Mouse (Mus musculus) E14TG2a.4 (cell line): ENCODE data around the gene Rfpl4.
A peak's percentile ranks its signal among the peaks of the same experiment; 100 is the strongest.
"Not testable (repeated sequence)": the region's sequence is repeated elsewhere in the genome, so short reads cannot be mapped to it uniquely, and the experiment has no call there.

Experiments
- H3K27me3 ChIP-seq: 2 replicates; pipeline ENCODE4 v1.6.1; 2014; ENCODE audit warnings: low read length, control low read depth; ENCODE audit not compliant: insufficient read depth
- H3K36me3 ChIP-seq: 2 replicates; pipeline ENCODE4 v1.6.1; 2014; ENCODE audit warnings: low read length, control low read depth; ENCODE audit not compliant: insufficient read depth
- H3K4me1 ChIP-seq: replicated peaks from 2 replicates; pipeline ENCODE4 v1.6.1; 2014; ENCODE audit warnings: low read depth, low read length, control low read depth
- H3K4me3 ChIP-seq: replicated peaks from 2 replicates; pipeline ENCODE4 v1.5.1; 2014; ENCODE audit warnings: mild to moderate bottlenecking, low read length
- H3K9me3 ChIP-seq: 2 replicates; pipeline ENCODE4 v1.6.1; 2014; ENCODE audit warnings: low read length, control low read depth
- CTCF ChIP-seq: conservative IDR thresholded peaks from 2 replicates; pipeline ENCODE4 v1.5.1; 2014; ENCODE audit warnings: low read length
- NANOG ChIP-seq: IDR thresholded peaks from 2 replicates; pipeline ENCODE4 v1.6.1; 2014; ENCODE audit warnings: borderline replicate concordance, low read length, mixed read lengths
- POU5F1 ChIP-seq: IDR thresholded peaks from 2 replicates; pipeline ENCODE4 v1.6.1; 2014; ENCODE audit warnings: low read length, borderline replicate concordance

The Rfpl4 gene

DNA sequence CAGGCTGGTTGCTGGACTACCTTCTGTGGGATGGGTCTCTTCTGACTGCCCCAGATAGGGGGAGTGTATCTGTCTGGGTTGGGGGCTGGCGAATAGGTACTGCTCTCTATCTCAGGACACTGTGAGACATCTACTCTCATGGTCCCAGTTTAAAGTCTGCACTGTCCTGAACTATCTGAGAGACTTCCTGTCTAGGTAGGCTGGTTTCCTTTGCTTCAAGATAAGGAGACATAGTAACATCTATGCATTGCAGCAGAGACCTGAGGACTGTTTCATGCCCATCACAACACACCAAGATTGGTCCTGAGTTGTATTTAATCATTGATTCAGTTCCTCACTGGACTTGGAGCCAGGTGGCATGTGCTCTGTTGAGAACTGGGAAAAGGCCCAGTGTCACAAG lies 31.2 kb downstream of the Rfpl4 start:
- Histone ChIP-seq H3K9me3 (no peaks in the 10 kb centered on the region), H3K27me3 (no peaks in the 10 kb centered on the region), H3K4me3 (no peak overlapping the region), H3K36me3 (peaks cover 84% of the 10 kb centered on the region), H3K4me1 (peaks cover 56% of the 10 kb centered on the region)
- TF ChIP-seq NANOG (no peak), CTCF (no peak)

DNA sequence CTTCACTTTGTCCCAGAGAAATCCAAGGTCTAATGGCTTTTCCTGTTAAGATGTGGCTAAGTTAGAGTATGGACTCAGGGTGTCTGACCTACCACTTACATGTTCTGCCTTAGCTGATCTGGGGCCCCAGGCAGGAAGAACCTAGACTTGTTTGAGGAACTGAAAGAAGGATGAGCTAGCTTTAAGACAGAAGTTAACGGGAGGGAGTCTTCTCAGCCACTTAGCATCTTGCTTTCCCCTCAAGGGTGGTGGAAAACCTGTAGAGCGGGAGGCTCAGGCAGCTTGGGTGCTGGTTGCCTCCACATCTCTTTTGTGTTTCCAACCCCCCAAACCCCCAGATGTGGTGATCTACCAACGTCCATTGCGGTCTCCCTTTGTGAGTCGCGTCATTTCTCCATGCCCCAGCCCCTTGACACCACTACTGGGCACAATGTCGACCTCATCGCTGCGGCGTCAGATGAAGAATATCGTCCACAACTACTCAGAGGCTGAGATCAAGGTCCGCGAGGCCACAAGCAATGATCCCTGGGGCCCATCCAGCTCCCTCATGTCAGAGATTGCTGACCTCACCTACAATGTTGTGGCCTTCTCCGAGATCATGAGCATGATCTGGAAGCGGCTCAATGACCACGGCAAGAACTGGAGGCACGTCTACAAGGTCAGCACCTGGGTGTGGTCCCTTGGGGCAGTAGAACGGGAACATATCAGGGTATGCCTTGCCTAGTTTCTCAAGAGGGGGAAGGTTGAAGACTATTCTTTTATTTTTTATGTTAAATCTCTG lies 33.2 kb downstream of the Rfpl4 start:
- TF ChIP-seq POU5F1 (no peak), NANOG (no peak), CTCF (no peak)
- Histone ChIP-seq H3K36me3 (peaks cover 73% of the 10 kb centered on the region), H3K9me3 (no peaks in the 10 kb centered on the region), H3K27me3 (no peaks in the 10 kb centered on the region), H3K4me3 (no peak overlapping the region), H3K4me1 (peaks cover 56% of the 10 kb centered on the region)

DNA sequence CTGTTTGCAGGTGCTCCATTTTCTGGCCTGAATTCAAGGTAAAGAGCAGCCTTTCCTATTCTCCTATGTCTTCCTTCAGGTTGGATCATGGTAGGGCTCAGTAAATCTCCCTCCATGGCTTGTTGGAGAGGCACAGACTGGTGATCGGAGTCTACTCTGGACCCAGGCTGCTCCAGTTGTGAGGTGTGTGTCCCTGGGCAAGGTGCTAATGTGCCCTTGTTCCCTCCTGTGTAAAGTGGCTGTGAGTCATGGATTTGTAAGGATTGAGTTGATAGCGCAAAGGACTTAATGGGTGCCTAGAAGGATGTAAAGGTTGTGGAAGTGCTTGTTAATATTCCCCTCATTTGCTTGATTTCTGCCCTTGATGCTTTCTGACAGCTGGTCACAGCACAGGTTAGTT lies 34.8 kb downstream of the Rfpl4 start:
- Histone ChIP-seq H3K36me3 (peaks cover 73% of the 10 kb centered on the region), H3K27me3 (no peaks in the 10 kb centered on the region), H3K4me1 (peaks cover 62% of the 10 kb centered on the region), H3K4me3 (no peak overlapping the region), H3K9me3 (no peaks in the 10 kb centered on the region)
- TF ChIP-seq NANOG (no peak), POU5F1 (no peak), CTCF (no peak)

DNA sequence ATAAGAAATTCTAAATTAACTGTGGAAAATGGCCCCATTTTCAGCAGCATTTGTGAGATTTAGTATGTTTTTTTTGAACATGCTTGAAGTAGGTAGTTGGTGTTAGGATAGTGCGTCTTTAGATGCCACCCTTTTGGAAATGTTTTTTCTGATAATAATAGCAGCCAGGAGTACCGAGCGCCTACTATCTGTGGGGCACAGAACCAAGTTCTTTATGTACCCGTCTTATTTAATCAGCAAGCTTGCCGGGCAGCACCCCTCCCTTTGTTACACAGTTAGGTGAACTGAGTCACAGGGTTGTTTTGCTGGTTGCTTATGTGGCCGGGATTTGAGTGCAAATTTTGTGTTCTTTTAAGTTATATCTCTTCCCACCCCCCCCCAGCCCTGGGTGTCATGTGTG lies 35.5 kb downstream of the Rfpl4 start:
- Histone ChIP-seq H3K4me3 (peak overlapping the region; percentile 98), H3K36me3 (peaks cover 73% of the 10 kb centered on the region), H3K27me3 (no peaks in the 10 kb centered on the region), H3K4me1 (peaks cover 68% of the 10 kb centered on the region), H3K9me3 (no peaks in the 10 kb centered on the region)
- TF ChIP-seq CTCF (no peak), NANOG (no peak), POU5F1 (no peak)

DNA sequence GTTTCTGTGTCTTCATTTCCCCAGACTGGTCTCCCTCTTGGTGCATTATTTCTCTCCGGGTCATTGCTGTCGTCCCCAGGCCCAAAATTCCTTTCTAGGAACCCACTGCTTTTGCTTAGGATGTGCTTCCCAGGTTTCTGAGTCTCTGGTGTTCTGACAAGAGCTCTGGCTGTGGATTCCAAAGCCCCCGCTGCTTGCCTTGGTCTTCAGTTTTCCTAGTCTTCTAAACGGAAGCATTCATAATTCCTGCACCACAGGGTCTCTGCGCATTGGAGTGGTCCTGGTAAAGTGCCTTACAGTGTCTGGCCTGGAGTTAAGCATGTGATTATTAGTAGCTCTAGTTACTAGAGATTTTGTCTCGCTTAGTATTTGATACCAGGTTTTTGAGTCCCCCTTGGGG lies 35.9 kb downstream of the Rfpl4 start:
- TF ChIP-seq POU5F1 (no peak), NANOG (no peak), CTCF (no peak)
- H3K27me3 ChIP-seq: no peaks in the 10 kb centered on the region
- H3K9me3 ChIP-seq: no peaks in the 10 kb centered on the region
- H3K36me3 ChIP-seq: peaks cover 72% of the 10 kb centered on the region
- peak overlapping the region; percentile 98 for H3K4me3 ChIP-seq
- peaks cover 71% of the 10 kb centered on the region for H3K4me1 ChIP-seq

DNA sequence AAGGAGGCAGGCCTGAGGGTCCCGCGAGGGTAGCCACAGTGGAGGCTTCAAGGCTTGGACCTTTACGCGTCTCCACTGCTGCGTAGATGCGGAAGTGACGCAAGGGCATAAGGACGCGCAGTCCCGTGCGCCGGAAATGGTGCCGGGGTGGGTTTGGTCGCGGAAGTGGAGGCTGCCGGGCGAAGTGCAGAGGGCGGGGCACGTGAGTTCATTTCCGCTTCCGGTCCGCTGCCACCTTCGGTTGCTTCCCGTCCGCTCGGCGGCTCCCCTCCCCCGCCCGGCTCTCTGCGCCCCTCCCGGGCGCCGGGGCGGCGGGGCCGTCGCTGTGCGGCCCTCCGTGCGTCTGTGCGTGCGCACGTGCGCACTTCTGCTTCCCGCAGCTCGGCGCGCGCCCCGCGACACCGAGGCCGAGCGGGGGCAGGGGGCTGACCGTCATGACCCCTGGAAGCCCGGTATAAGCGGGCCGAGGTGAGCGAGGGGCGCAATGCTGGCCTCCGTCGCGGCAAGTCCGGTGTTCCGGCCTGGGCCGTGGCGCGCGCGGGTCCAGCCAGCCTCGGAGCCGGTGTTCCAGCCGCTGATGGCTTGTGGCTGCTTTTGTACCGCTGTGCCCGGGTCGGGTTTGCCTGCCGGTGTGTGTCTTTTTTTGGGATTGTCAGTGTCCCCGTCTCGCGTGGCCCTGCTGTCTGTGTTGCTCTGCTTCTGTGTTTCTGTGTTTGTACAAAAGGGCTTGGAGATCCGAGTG lies 36.6 kb downstream of the Rfpl4 start, which contains the start of gene Epn1:
Gene Epn1, plus strand, starts transcription at position 226 of the 742 bp plus-strand sequence.
- Histone ChIP-seq H3K36me3 (peaks cover 71% of the 10 kb centered on the region), H3K4me1 (peaks cover 68% of the 10 kb centered on the region), H3K9me3 (no peaks in the 10 kb centered on the region), H3K27me3 (no peaks in the 10 kb centered on the region), H3K4me3 (peak within 1 kb of the TSS; percentile 98)
- TF ChIP-seq NANOG (no peak), CTCF (no peak), POU5F1 (no peak)

DNA sequence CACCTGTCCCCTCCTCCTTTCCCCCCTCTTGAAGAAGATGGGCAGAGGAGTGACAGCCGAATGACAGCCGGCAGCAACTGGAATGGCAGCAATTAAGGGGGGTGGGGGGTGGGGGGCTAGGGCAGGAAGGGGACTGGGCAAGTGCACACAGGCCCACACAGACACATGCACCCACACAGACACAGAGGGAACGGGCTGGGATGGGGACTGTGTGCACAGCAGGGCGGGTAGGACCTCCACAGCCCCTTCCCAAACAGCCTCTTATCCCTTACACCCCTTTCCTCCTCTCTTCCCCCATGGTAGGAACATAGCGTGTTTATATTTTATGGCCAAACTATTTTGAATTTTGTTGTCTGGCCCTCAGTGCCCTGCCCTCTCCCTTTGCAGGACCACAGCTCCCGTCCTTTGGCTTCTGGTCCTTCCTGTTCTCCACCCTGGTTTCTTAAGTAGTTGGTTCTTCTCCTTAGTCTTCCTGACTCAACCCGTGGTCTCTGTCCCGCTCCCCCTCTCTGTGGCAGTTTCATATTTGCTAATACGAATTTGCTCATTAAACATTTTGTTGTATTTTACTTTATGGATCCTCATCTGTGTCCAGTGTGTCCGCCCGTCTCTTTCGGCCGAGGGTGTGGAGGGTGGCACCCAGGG lies 37.3 kb downstream of the Rfpl4 start:
- peaks cover 68% of the 10 kb centered on the region for H3K4me1 ChIP-seq
- peak overlapping the region; percentile 98 for H3K4me3 ChIP-seq

DNA sequence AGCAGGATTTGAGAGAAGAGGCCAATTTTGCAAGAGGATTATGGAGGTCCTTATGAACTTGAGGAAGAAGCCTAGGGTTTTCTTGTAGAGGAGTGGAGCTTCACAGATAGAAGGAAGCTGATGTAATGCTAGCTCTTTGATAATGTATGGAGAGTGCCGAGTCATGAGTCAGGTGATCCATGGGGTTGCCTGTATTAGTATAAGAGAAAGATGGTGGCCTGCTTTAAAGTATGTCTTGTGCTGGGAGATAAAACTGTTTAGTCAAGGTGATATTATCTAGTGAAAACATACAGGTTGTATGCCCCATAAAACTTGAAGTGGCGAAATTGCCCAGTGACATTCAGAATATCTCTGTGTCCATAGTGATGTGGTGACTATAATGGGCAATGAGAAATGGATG lies 39.8 kb downstream of the Rfpl4 start:
- no peaks in the 10 kb centered on the region for H3K27me3 ChIP-seq
- H3K9me3 ChIP-seq: no peaks in the 10 kb centered on the region
- no peak overlapping the region for H3K4me3 ChIP-seq
- H3K36me3 ChIP-seq: peaks cover 73% of the 10 kb centered on the region
- TF ChIP-seq NANOG: no peak
- no peak for TF ChIP-seq POU5F1
- TF ChIP-seq CTCF: no peak
- peaks cover 75% of the 10 kb centered on the region for H3K4me1 ChIP-seq

More for the DNA sequence above, 37.3 kb downstream of the Rfpl4 start:
- not testable (repeated sequence) for H3K9me3 ChIP-seq, H3K27me3 ChIP-seq
- H3K36me3 ChIP-seq: peaks cover 71% of the 10 kb centered on the region
